Mouse (Mus musculus) liver, postnatal 0 days (tissue): ENCODE measurements around the gene Myo1d. TPM values are rescaled to one million over a fixed set of nuclear protein-coding genes. Genes with fewer than 3 reads are reported as not detected.
A peak's percentile ranks its signal among the peaks of the same experiment; 100 is the strongest.

Source experiments
- ATAC-seq: fragments of 200-750 bp; cut with Nextera tagmentation; 2 replicates; pipeline ENCODE4 v1.8.0; 2017; ENCODE audit warnings: mild to moderate bottlenecking, moderate library complexity
- DNase-seq: peaks from one replicate; pipeline ENCODE4 v3.0.0-alpha.2; 2016
- H3K27ac ChIP-seq: fragments of 300-500 bp; sonication (generic); 2 replicates; pipeline ENCODE4 v1.5.1; 2014; ENCODE audit warnings: antibody characterized with exemption, moderate library complexity, mild to moderate bottlenecking, low read depth
- H3K27me3 ChIP-seq: fragments of 300-500 bp; sonication (generic); 2 replicates; pipeline ENCODE4 v1.6.1; 2014; ENCODE audit warnings: low read length, control low read depth, mixed read lengths; ENCODE audit not compliant: insufficient read depth
- H3K36me3 ChIP-seq: fragments of 300-500 bp; sonication (generic); replicated peaks from 2 replicates; pipeline ENCODE4 v1.6.1; 2014; ENCODE audit warnings: mild to moderate bottlenecking, control low read depth, low read length, moderate library complexity, mixed read lengths; ENCODE audit not compliant: insufficient read depth
- H3K4me1 ChIP-seq: fragments of 300-500 bp; sonication (generic); 2 replicates; pipeline ENCODE4 v1.6.1; 2014; ENCODE audit warnings: antibody characterized with exemption, mild to moderate bottlenecking, control low read depth; ENCODE audit not compliant: insufficient read depth
- H3K4me2 ChIP-seq: fragments of 300-500 bp; sonication (generic); 2 replicates; pipeline ENCODE4 v1.6.1; 2014; ENCODE audit warnings: low read depth, mild to moderate bottlenecking, low read length, moderate library complexity, mixed read lengths
- H3K4me3 ChIP-seq: fragments of 300-500 bp; sonication (generic); 2 replicates; pipeline ENCODE4 v1.5.1; 2014; ENCODE audit warnings: low read depth, low read length
- H3K9ac ChIP-seq: fragments of 300-500 bp; sonication (generic); replicated peaks from 2 replicates; pipeline ENCODE4 v1.6.1; 2014; ENCODE audit warnings: mild to moderate bottlenecking, moderate library complexity
- H3K9me3 ChIP-seq: fragments of 300-500 bp; sonication (generic); 2 replicates; pipeline ENCODE4 v1.6.1; 2016; ENCODE audit warnings: mild to moderate bottlenecking, control low read depth, low read length, mixed read lengths
- CTCF ChIP-seq: sonication (generic); IDR thresholded peaks from 2 replicates; pipeline ENCODE4 v1.5.1; 2016; ENCODE audit warnings: antibody characterized with exemption, low read depth
- EP300 ChIP-seq: IDR thresholded peaks from 2 replicates; pipeline ENCODE4 v1.6.1; 2016; ENCODE audit warnings: antibody characterized with exemption, low read depth, mild to moderate bottlenecking
- WGBS: fragments of 180-500 bp; shearing (Covaris S2); extraction: QIAGEN DNeasy Blood & Tissue Kit; methylation state at CpG from one replicate; pipeline ENCODE4 v1.1.7; 2014; ENCODE audit not compliant: insufficient replicate concordance; 5-methylcytosine and 5-hydroxymethylcytosine counted together
- polyA plus RNA-seq: library from polyadenylated mRNA; unstranded; fragments of >200 nt; fragmentation: Nextera tagmentation; extraction: Ambion mirVana; gene quantifications from 2 replicates; pipeline ENCODE4 v1.2.1, GENCODE M21; 2015

Gene Myo1d
- polyA plus RNA-seq, 1 experiment from 2014 or later = 4.6 TPM

- no peak overlapping the region for H3K9ac ChIP-seq
- TF ChIP-seq EP300 (no peak), CTCF (no peak)
- no peak overlapping the region for H3K4me2 ChIP-seq
- peaks cover 16% of the 10 kb centered on the region for H3K4me1 ChIP-seq
- H3K27ac ChIP-seq = peak overlapping the region; percentile 64
- H3K9me3 ChIP-seq = no peaks in the 10 kb centered on the region
- H3K4me3 ChIP-seq = no peak overlapping the region
- H3K27me3 ChIP-seq = no peaks in the 10 kb centered on the region
- ATAC-seq (peak; percentile 51; the same call in 1 of the 2 replicates), DNase-seq (peak; percentile 48)
- WGBS = 39% methylated on average over 6 of the region's 6 CpGs
- H3K36me3 ChIP-seq = no peaks in the 10 kb centered on the region
Observed at GRCm38 (mm10) chr11:80504519-80505385, 275.1 kb downstream of the Myo1d start.

GRCm38 (mm10) chr11:80503726-80504452 lies 275.9 kb downstream of the Myo1d start:
- H3K4me2 ChIP-seq = no peak overlapping the region
- no peaks in the 10 kb centered on the region for H3K9me3 ChIP-seq
- peak overlapping the region; percentile 64 for H3K27ac ChIP-seq
- DNase-seq (no peak), ATAC-seq (no peak)
- H3K9ac ChIP-seq = no peak overlapping the region
- H3K4me1 ChIP-seq = peaks cover 21% of the 10 kb centered on the region
- 57% methylated on average over 13 of the region's 13 CpGs for WGBS
- no peak overlapping the region for H3K4me3 ChIP-seq
- no peaks in the 10 kb centered on the region for H3K36me3 ChIP-seq
- TF ChIP-seq EP300 (no peak), CTCF (no peak)
- H3K27me3 ChIP-seq = no peaks in the 10 kb centered on the region

GRCm38 (mm10) chr11:80503281-80503680 lies 276.5 kb downstream of the Myo1d start:
- Histone ChIP-seq H3K27ac (0 out of 2 replicates have a peak overlapping the region, but pooled peaks have one; percentile 12), H3K9me3 (no peaks in the 10 kb centered on the region), H3K4me3 (no peak overlapping the region), H3K4me2 (no peak overlapping the region), H3K36me3 (no peaks in the 10 kb centered on the region), H3K4me1 (peaks cover 21% of the 10 kb centered on the region), H3K9ac (no peak overlapping the region), H3K27me3 (no peaks in the 10 kb centered on the region)
- WGBS = 79% methylated on average over 6 of the region's 6 CpGs
- TF ChIP-seq CTCF = no peak
- no peak for DNase-seq
- no peak for ATAC-seq

GRCm38 (mm10) chr11:80499550-80499952 lies 280.3 kb downstream of the Myo1d start:
- Histone ChIP-seq H3K4me3 (no peak overlapping the region), H3K9ac (no peak overlapping the region), H3K4me1 (peaks cover 18% of the 10 kb centered on the region), H3K27ac (no peak overlapping the region), H3K36me3 (no peaks in the 10 kb centered on the region), H3K4me2 (no peak overlapping the region), H3K9me3 (no peaks in the 10 kb centered on the region), H3K27me3 (no peaks in the 10 kb centered on the region)
- WGBS = 74% methylated on average over 4 of the region's 4 CpGs
- TF ChIP-seq CTCF = no peak
- no peak for TF ChIP-seq EP300
- DNase-seq (no peak), ATAC-seq (peak; percentile 70; the same call in 1 of the 2 replicates)

GRCm38 (mm10) chr11:80498328-80499070 lies 281.3 kb downstream of the Myo1d start:
- WGBS = 68% methylated on average over 11 of the region's 11 CpGs
- H3K36me3 ChIP-seq = no peaks in the 10 kb centered on the region
- no peak overlapping the region for H3K4me2 ChIP-seq
- no peaks in the 10 kb centered on the region for H3K9me3 ChIP-seq
- H3K9ac ChIP-seq = no peak overlapping the region
- DNase-seq (no peak), ATAC-seq (no peak)
- H3K4me1 ChIP-seq = peaks cover 11% of the 10 kb centered on the region
- H3K4me3 ChIP-seq = no peak overlapping the region
- H3K27me3 ChIP-seq = no peaks in the 10 kb centered on the region
- no peak overlapping the region for H3K27ac ChIP-seq
- no peak for TF ChIP-seq EP300
- no peak for TF ChIP-seq CTCF
